Mouse (Mus musculus) embryonic facial prominence, embryonic 11.5 days (tissue): Measurements from ENCODE around the gene Uchl5. TPM values are rescaled to one million over a fixed set of nuclear protein-coding genes. Genes with fewer than 3 reads are reported as not detected.
A peak's percentile ranks its signal among the peaks of the same experiment; 100 is the strongest.

Experiments used
- ATAC-seq: fragments of 200-750 bp; cut with Nextera tagmentation; replicated peaks from 2 replicates; pipeline ENCODE4 v1.8.0; 2017; ENCODE audit warnings: low read depth; ENCODE audit not compliant: insufficient number of reproducible peaks, low FRiP score, low TSS enrichment
- DNase-seq: peaks from one replicate; pipeline ENCODE4 v3.0.0-alpha.2; 2015; ENCODE audit warnings: low spot score
- H3K27ac ChIP-seq: fragments of 300-500 bp; sonication (generic); replicated peaks from 2 replicates; pipeline ENCODE4 v1.5.1; 2014; ENCODE audit warnings: mild to moderate bottlenecking, low read depth, low read length, control low read depth
- H3K27me3 ChIP-seq: fragments of 300-500 bp; sonication (generic); 2 replicates; pipeline ENCODE4 v1.6.1; 2014; ENCODE audit warnings: mild to moderate bottlenecking, low read length, moderate library complexity, mixed read lengths; ENCODE audit not compliant: control insufficient read depth, insufficient read depth
- H3K36me3 ChIP-seq: fragments of 300-500 bp; sonication (generic); replicated peaks from 2 replicates; pipeline ENCODE4 v1.6.1; 2014; ENCODE audit warnings: low read depth, mild to moderate bottlenecking, low read length, moderate library complexity, mixed read lengths; ENCODE audit not compliant: control insufficient read depth, insufficient read depth
- H3K4me1 ChIP-seq: fragments of 300-500 bp; sonication (generic); 2 replicates; pipeline ENCODE4 v1.6.1; 2014; ENCODE audit warnings: low read length, mixed read lengths; ENCODE audit not compliant: control insufficient read depth, insufficient read depth
- H3K4me2 ChIP-seq: fragments of 300-500 bp; sonication (generic); 2 replicates; pipeline ENCODE4 v1.6.1; 2014; ENCODE audit warnings: low read depth, mild to moderate bottlenecking, control low read depth, low read length, moderate library complexity
- H3K4me3 ChIP-seq: fragments of 300-500 bp; sonication (generic); 2 replicates; pipeline ENCODE4 v1.5.1; 2014; ENCODE audit warnings: low read depth, low read length, control low read depth
- H3K9ac ChIP-seq: fragments of 300-500 bp; sonication (generic); replicated peaks from 2 replicates; pipeline ENCODE4 v1.6.1; 2014; ENCODE audit warnings: mild to moderate bottlenecking, control low read depth, low read length
- H3K9me3 ChIP-seq: fragments of 300-500 bp; sonication (generic); replicated peaks from 2 replicates; pipeline ENCODE4 v1.6.1; 2016; ENCODE audit warnings: mild to moderate bottlenecking, low read length, inconsistent platforms, mixed read lengths; ENCODE audit not compliant: control insufficient read depth
- WGBS: fragments of 180-500 bp; shearing (Covaris S2); extraction: QIAGEN DNeasy Blood & Tissue Kit; methylation state at CpG from one replicate; pipeline ENCODE4 v1.1.7; 2014; 5-methylcytosine and 5-hydroxymethylcytosine counted together
- polyA plus RNA-seq: library from polyadenylated mRNA; unstranded; fragments of >200 nt; fragmentation: Nextera tagmentation; extraction: Ambion mirVana; gene quantifications from 2 replicates; pipeline ENCODE4 v1.2.1, GENCODE M21; 2014

Uchl5 gene
- polyA plus RNA-seq, 1 experiment from 2014 or later = 90.2 TPM

GRCm38 (mm10) chr1:143852329-143852728 lies 75.3 kb downstream of the Uchl5 start:
- ATAC-seq = no peak
- Histone ChIP-seq H3K27ac (no peak overlapping the region), H3K9me3 (no peaks in the 10 kb centered on the region), H3K4me1 (no peaks in the 10 kb centered on the region), H3K36me3 (no peaks in the 10 kb centered on the region), H3K9ac (no peak overlapping the region), H3K27me3 (no peaks in the 10 kb centered on the region), H3K4me3 (no peak overlapping the region), H3K4me2 (no peak overlapping the region)
- DNase-seq = no peak
- WGBS = 47% methylated on average over 4 of the region's 4 CpGs

GRCm38 (mm10) chr1:143852779-143853358 lies 75.8 kb downstream of the Uchl5 start:
- H3K4me1 ChIP-seq = no peaks in the 10 kb centered on the region
- H3K27ac ChIP-seq = no peak overlapping the region
- H3K4me3 ChIP-seq = no peak overlapping the region
- WGBS = 79% methylated on average over 2 of the region's 2 CpGs
- DNase-seq = no peak
- H3K9me3 ChIP-seq = no peaks in the 10 kb centered on the region
- H3K36me3 ChIP-seq = no peaks in the 10 kb centered on the region
- no peak overlapping the region for H3K4me2 ChIP-seq
- H3K27me3 ChIP-seq = no peaks in the 10 kb centered on the region
- H3K9ac ChIP-seq = no peak overlapping the region
- no peak for ATAC-seq

- Histone ChIP-seq H3K27ac (no peak overlapping the region), H3K27me3 (no peaks in the 10 kb centered on the region), H3K4me1 (no peaks in the 10 kb centered on the region), H3K36me3 (no peaks in the 10 kb centered on the region), H3K9me3 (no peaks in the 10 kb centered on the region), H3K4me3 (no peak overlapping the region), H3K9ac (no peak overlapping the region), H3K4me2 (no peak overlapping the region)
- 38% methylated on average over 8 of the region's 8 CpGs for WGBS
- no peak for ATAC-seq
- DNase-seq = peak; percentile 23
Measured at GRCm38 (mm10) chr1:143853691-143854115, 76.6 kb downstream of the Uchl5 start.

- Histone ChIP-seq H3K4me1 (no peaks in the 10 kb centered on the region), H3K9ac (no peak overlapping the region), H3K27ac (no peak overlapping the region), H3K27me3 (no peaks in the 10 kb centered on the region), H3K4me3 (no peak overlapping the region), H3K9me3 (no peaks in the 10 kb centered on the region), H3K4me2 (no peak overlapping the region), H3K36me3 (no peaks in the 10 kb centered on the region)
- 81% methylated on average over 5 of the region's 5 CpGs for WGBS
- ATAC-seq = no peak
- DNase-seq = no peak
Measured at GRCm38 (mm10) chr1:143855706-143856105, 78.6 kb downstream of the Uchl5 start.

Other genes starting within 250 kb of the Uchl5 start
- gene B3galt2, start 136.6 kb upstream of the Uchl5 start, polyA plus RNA-seq = 0.35 and 0.74 TPM in 2 replicates
- 24.5 and 27.3 TPM in 2 replicates for gene Cdc73, start 74.4 kb upstream of the Uchl5 start, polyA plus RNA-seq
- 80.4 and 87.3 TPM in 2 replicates for gene Glrx2, start 60.9 kb upstream of the Uchl5 start, polyA plus RNA-seq
- gene Trove2, start 204 bp upstream of the Uchl5 start, polyA plus RNA-seq = 31.0 and 31.6 TPM in 2 replicates
- 67.8 and 86.1 TPM in 2 replicates for gene Rgs2, start 226.9 kb downstream of the Uchl5 start, polyA plus RNA-seq